Mouse (Mus musculus): ENCODE measurements around the gene Slc51a. TPM values are rescaled to one million over a fixed set of nuclear protein-coding genes. Genes with fewer than 3 reads are reported as not detected.
"Not testable (repeated sequence)": the region's sequence is repeated elsewhere in the genome, so short reads cannot be mapped to it uniquely, and the experiment has no call there.

Gene Slc51a
- total RNA-seq, 4 experiments from 2014 or later, result not detected

DNA sequence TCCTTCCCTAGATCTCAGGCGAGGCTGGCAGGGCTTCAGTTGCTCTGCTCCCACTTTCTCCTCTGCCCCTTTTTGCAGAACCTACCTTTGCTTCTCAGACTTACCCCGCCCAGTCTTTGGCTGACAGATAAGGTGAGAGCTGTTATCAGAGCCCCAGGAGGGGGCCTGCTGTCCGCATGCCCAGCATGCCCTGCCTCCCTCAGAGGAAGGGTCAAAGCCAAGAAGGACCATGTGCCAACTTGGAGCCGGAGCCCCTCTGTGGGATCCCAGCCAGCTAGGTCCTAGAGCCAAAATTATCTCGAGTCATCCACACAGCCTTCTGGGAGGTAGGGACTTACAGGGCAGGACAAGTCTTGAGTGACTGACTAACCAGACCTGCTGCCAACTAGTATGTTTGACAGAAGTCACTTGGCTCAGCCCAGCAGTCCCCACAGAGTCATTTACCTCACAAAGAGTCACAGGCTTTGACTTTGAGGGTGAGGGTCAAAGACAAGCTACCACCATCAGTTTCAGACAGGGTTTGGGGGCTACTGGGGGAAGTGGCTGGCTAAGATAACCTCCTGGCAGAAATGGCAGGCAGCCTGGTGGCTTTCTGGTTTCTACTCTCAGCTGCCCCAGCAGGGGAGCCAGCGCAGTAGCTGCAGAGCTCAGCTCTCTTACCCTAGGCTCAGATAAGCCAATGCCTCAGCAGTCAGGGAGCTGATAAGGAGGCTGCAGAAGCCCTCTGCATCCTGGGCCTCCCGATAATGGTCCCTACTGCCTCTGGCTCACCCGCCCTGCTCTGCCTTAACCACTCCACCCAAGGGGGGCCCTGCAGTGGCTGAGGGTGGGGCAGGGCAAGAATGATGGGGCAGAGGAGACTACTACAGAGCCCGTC is 21.6 kb upstream of the Slc51a start:
- no peak for DNase-seq (ENCODE audit: low spot score in 2 of 2)

DNA sequence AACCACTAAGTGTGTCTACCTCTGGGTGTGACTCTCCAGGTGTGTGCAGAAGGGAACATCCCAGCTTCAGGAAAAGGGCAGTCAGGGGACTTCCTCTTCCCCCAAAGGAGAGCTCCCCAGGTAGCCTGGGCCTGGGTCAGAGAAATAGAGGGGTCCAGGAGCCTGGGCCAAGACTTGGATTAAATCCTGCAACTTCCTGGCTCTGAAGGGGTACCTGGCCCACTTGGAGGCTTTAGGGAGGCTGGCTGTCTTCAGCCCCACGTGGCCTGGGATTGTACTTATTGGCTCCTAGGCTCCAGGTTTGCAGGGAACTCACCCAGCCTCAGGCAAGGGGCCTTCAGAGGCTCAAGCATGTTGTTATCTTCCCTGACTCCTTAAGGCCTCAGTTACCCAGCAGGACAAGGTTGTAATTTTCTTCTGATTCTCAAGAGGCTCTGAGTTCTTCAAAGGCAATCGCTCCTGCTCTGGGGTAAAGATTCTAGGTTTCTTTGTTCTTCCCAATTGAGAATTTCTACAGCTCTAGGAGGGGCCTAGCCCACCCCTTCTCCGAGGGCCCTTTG is 20.9 kb upstream of the Slc51a start:
- no peak for DNase-seq (ENCODE audit: low spot score in 2 of 2)

DNA sequence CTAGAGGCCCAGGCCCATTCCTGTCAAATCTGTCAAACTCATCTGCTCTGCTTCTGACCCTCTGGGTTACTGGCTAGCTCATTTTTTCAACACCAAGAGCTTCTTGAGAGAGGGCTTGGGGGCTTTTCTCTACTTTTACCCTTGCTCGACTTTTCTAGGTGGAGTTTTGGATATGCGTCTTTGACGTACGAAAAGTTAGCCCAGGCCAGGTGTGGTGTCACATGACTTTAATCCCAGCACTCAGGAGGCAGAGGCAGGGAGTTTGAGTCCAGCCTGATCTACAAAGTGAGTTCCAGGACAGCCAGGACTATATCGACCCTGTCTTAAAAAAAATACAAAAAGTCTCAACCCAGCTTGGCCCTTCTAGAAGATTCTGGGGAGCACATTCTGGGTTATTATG is 20.4 kb upstream of the Slc51a start:
- DNase-seq (ENCODE audit: low spot score in 2 of 2), result no peak

DNA sequence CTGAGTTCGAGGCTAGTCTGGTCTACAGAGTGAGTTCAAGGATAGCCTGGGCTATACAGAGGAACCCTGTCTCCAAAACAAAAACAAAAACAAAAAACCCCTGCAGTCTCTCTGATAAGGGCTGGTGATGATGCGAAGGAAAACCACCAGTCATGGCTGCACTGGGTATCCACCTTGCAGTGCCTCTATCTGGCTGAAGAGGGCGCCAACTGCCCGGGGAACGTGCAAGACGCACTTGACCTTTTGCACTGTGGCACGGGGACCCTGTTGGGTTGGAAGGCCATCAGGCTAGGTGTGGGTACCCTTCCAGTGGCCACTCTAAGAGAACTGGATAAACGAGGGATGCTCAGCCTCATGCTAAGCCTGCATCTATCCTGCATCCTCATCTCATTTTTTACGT is 19.7 kb upstream of the Slc51a start:
- peak in 1 of 2 experiments; percentile 40 for DNase-seq (ENCODE audit: low spot score in 2 of 2)

DNA sequence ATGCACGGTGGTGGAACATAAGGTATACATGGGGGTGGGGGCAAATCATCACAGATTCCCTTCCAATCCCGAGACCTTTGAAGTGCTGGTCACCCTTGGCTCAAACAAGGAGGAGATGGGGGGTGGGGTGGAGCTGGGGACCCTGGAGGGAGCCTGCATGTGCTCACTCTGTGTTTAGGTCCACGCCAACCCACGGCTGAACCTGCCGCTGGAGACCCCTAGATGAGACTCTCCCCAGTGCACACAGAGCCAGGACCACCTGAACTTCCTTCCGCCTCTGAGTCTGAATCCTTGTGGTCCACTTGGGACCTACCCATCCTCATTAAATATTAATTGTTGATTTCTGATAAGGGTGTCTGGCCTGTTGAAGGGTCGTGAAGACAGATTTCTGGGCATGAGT is 19.2 kb upstream of the Slc51a start:
- DNase-seq (ENCODE audit: low spot score in 2 of 2), result no peak

DNA sequence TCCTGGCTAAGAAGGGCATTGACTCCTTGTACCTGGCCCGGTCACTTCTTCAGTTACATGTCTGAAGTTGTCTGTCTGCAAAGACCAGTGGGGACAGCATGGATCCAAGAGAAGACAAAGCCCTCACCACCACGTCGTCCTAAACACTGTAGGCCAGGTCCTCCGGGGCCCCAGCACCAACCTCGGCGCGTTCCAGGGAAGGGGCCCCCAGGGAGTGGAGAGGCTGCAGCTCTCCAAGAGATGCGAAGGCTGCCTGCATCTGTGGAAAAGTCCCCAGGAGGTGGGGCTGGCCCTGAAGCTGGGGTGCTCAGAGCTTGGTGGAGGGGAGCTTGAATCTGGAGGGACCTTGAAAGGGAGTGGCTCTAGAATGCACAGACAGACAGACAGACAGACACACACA is 18.6 kb upstream of the Slc51a start:
- no peak for DNase-seq (ENCODE audit: low spot score in 2 of 2)

DNA sequence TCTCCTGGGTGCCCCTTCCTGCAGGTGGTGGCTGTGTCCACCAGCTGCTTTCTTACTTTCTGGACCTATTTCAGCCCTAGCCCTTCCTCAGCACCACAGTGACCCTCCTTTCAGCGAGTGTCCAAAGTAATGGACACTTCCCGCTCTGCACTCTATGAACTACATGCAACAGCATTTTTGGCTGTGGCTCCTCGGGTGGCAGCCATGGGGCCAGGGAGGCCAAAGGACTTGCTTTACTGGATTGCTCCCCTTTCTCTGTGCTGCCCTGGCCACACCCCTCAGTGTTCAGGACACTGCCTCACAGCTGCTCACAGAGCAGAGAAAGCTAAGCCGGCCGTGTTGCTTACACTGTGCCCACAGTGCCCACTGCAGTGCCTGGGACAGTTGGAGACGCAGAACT is 16.0 kb upstream of the Slc51a start:
- no peak for DNase-seq (ENCODE audit: low spot score in 2 of 2)

DNA sequence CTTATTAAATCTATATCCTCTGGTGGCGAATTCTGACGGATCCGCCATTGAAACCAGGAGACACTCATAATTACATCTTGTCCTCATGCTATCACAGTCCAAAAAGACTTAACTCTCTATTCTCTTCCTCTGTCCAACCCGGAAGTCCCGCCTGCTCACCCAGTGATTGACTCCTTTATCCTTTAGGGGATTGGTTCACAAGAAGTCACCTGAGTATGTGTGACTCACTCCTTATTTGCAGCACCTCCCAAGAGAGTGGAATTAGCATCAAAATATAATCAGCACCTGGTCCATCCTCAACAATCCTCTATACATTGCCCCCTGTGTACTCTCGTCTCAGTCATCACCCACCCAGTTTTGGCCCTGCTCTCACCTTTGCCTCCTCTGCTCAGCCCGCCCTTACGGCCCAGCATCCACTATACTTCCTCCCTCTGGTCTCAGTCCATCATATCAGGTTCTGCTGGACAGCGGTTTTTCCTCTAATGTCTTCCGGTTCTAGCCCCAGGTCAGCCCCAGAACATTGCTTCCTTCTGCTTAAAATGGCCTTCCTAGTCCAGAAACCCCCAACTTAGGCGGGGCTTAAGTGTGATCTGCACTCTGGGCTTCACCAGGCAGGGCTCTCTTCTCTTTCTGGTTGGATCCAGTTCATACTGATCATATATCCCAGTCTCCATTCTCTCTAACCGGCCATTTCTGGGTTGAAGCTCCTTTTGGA is 15.1 kb upstream of the Slc51a start:
- no peak for DNase-seq (ENCODE audit: low spot score in 2 of 2)

DNA sequence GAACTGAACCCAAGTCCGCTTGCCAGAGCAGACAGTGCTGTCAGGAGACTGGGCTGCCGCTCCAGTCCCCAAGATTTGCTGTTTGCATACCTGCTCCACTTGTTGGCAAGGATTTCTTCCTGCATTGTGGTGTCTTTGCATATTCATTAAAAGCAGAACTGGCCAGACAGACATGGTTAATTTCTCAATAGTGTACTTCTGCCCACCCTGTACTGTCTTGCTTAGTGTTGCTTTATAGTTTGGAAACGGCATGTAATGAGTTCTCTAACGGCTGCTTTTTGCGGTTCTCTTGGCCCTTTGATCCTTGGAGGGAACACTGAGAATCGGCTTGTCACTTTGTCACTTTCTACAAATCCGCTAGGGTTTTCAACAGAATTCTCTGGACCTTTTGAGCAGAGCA is 13.8 kb upstream of the Slc51a start:
- no peak for DNase-seq (ENCODE audit: low spot score in 2 of 2)

DNA sequence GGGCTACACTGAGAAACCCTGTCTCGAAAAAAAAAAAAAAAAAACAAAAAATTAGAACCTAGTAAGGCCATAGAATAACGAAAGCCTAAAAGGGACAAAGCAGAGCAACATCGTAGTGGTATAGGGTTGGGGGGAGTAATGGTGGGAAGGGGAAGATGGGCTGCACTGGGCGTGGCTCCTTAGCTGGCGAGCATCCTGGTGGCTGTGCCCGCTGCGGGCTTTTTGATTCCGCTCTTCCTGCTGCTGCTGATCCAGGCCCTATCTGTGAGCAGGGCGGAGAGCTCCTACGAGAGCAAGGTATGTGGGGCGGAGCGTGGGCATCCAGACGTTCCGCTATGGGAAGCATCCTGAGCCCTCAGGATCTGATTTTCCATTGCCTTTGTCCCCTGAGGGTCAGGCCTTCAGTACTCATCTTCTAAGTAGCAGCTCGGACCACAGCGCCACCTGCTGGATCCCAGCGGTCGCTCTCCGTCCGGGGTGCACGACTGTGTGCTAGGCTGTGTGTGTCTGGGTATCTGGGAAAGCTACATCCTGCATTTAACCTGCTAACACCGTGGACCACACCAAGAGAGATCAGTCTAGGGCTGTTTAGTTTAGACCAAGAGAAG is 11.9 kb upstream of the Slc51a start:
- peak; percentile 62 to 70 for DNase-seq (ENCODE audit: low spot score in 2 of 2)

DNA sequence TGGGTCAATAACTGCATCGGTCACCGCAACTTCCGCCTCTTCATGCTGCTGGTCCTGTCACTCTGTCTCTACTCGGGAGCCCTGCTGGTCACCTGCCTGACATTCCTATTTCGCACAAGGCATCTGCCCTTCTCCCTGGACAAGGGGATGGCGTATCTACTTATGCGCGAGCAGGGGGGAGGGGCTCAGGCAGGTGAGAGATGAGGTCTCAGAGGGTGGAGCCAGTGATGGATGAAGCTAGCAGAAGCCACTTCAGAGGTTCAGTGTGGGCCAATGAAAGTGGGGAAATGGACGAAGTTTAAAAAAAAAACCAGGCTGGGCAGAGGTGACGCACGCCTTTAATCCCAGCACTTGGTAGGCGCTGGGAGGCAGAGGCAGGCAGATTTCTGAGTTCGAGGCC is 11.3 kb upstream of the Slc51a start:
- DNase-seq (ENCODE audit: low spot score in 2 of 2), result no peak

DNA sequence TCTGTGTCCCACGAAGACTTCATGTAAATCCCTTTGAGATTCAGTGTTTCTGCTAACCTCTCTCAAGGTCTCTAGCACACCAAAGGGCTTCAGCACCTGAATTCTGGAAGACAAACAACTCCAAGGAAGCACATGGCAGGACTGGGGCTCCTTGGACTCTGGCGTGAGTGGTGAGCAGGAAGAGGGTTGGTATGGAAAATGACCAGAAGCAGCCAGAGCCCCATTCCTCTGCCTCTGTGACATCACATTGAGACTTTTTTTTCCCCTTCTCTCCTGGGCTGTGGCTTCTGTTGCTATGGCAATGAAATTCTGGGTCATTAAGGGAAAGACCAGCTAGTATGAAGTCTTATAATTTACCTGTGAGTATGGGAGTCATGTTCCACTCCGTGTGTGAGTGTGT is 8.3 kb upstream of the Slc51a start, which contains the start of gene Zdhhc19:
Gene Zdhhc19, plus strand, starts transcription at position 301 of the 400 bp plus-strand sequence.
- no peak for DNase-seq (ENCODE audit: low spot score in 2 of 2)

DNA sequence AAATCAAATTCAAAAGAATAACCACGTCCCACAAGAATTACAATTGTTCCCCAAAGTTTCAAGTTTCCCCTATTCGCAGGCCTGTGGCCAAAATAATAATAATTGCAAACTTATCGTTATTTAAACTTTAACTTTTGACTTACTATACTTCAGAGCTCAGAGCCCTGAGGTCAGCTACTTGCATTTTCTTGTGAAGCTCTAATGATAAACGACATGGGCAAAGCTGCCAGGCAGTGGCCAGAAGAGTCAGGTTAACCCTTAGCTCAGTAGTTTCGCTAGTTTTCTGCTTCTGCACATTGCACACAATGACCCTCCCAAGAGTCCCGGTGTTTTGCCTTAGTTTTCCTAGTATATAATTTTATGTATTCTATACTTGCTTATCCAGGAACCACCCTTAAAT is 6.7 kb upstream of the Slc51a start:
- DNase-seq (ENCODE audit: low spot score in 2 of 2), result not testable (repeated sequence)

DNA sequence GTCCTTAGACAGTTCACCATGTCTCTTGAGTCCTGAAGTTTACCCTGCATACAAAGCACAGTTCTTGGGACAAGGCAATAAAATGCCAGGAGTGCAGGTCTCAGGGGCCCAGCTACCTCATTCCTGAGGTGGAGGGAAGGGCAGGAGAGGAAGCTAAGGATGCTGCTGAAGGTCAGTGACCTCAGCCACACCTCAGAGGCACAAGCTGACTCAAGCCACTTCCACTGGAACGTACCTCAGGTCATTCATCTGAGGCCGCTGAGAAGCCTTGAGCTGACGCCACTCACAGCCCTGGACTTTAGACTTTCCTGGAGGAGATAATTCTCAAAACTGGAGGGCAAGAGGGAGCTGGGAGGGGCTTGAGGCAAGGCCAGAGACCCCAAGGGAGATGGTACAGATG is 1.3 kb upstream of the Slc51a start:
- DNase-seq (ENCODE audit: low spot score in 2 of 2), result no peak

DNA sequence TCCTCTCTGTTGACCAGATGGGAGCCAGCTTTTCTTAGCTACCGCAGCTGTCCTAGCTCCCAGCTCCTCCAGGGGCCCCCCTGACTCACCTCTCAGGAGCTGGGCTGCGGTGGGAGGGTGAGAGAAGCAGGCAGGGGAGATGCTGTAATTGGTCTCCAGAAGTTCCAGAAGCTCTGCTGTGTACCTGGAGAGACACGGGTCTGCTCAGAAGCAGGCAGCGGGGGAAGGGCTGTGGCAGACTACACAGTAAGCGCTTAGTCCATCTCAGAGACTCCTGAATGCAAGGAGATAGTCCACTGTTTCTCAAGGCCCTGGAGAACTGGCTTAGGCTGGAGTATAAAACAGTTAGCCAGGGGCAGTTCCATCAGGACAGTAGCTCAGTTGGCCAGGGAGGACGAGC is 1.6 kb downstream of the Slc51a start:
- DNase-seq (ENCODE audit: low spot score in 2 of 2), result no peak

DNA sequence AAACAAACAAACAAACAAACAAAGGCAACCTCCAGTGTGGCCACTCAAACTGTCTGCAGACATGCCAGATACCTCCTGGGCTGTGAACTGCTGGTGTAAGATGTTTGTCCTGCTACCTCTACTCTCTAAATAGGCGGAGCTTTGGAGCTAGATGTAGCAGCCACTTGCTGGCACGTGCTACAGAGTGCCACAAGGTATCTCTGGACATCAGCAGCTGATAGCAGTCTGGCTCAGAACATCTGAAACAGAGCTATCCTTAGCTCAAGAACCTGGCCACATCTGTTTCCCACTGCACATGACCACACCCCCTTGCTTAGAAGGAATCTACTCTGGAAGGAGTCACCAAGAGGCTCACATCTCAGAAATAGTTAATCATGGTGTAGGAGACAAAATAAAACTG is 2.5 kb downstream of the Slc51a start:
- no peak for DNase-seq (ENCODE audit: low spot score in 2 of 2)

DNA sequence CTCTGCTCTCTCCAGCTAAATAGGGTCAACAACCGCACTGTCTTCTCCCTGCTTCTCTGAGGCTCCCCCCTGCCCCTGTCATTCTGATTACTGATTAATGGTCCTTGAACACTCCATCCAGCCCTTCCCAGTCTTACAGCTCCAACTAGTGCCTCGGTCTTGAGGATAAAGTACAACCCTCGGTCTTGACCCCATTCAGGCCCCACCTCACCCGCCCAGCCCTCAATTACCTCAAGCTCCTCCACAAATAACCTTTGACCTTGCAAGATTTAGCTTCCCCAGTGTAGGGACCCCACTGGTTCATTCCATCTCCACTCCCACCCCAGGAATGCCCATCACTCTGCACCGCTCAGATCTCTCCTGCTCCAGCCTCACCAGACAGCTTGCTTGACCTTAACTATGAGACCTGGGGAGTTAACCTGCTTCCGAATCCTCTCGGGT is 3.2 kb downstream of the Slc51a start:
- no peak for DNase-seq (ENCODE audit: low spot score in 2 of 2)

DNA sequence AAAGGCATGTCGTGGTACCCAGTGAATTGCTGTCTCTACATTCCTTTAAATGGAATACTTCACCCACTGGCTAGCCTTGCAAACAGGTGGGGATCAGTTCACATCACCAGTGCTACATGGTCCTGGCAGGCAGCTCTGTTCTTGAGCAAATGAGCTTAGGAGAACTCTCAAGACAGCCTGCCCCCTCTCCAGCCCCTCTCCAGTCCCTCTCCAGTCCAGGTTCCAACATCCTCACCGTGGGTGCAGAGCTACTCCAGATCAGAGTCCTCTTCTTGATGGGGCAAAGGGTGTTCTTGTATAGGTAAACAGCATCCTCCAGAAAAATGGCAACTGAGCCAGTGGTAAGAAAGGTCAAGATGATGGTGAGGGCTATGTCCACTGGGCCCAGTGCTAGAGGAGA is 8.3 kb downstream of the Slc51a start:
- DNase-seq (ENCODE audit: low spot score in 2 of 2), result no peak

DNA sequence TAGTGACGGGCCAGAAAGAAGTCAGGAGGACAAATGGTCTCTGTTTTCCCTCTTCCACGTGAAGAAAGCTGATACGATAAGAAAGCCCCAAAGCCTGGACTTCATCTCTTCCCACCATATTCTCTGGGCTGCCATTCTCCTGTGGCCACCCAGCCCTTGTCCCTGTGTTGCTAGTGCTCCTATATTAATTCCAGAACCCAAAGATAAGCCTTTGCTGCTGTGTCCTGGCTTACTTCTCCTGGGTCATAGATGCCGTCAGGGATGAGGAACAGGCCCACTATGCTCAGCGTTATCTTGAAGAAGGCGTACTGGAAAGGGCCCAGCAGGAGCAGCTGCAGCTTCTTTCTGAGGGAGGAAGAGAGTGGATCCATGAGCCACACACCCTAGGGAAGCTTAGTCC is 10.4 kb downstream of the Slc51a start:
- DNase-seq (ENCODE audit: low spot score in 2 of 2), result no peak

DNA sequence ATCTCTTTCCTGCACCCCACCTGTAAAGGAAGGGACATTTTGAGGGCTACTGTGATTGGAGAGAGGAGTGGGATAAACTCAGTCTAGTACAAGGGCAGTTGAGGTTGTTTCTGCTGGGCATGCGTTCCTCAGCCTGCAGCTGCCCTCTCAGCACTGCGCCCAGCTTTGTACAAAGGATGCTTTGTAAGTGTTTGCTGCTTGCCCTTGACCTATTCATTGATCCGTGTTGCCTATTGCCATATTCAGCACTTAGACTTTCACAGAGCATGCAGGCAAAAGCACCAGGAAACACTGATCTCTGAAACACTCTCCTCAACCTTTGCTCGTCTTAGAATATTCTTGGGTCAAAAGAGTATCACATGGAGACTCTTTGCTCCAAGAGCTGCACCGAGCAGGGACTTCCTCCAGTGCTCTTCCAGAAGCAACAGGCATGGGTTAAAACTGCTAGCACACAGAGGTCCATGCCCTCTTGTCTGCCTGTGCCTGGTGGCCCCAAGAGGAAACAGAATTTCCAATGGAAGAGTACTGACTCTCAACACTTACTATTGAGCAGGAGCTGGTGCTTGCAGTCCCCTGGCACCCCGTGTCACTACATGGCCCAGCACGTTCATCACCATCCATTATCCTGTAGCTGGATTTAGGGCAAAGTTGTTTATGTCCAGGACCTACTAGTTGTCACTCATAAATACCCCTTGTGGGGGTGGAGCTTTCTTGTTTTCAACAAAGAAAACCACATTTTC is 15.2 kb downstream of the Slc51a start:
- no peak for DNase-seq (ENCODE audit: low spot score in 2 of 2)

DNA sequence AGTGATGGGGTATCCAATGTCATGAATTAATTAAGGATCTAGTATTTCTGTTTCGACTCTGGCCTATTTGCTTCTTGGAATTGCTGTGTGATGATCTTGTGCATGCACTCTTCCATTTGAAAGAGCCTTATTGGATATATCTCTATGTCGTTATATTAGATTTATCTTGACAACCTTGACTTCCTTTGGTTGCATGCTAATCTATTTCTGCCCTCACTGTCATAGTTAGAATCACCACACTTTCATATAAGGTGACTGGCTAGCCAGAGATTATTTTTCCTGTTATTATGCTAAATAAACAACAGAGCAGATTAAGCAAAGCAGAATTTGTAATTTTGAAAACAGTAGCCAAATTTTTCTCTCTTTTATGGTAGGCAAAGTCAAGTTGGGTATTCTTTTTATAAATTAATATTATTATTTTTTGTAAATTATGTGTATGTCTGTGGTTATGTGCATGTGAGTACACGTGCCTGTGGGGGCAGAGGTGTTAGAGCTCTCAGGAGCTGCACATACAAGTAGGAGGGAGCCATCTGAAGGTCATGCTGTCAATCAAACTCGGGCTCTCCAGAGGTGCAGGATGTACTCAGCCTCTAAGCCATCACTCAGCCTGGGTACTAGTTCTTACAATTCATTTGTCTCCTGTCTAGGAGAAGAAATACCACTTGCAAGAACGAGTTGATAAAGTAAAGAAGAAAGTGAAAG is 18.1 kb downstream of the Slc51a start:
- no peak for DNase-seq (ENCODE audit: low spot score in 2 of 2)
